Mouse (Mus musculus): Measurements from ENCODE around the gene Lgals7.

DNA sequence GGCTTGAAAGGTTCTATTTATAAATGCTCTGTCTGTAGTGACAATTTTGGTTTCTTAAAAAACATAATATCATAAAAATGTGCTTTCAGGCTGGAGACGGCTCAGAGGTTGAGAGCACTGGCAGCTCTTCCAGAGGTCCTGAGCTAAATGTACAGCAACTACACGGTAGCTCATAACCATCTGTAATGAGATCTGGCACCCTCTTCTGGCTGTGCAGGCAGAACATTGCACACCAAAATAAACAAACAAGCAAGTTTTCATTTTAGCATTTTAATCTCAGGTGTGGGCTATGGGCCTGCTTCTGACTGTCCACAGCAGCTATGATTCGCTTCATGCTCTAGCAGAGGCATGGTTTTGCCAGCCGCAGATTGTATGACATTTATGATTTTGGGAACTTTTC lies 36.3 kb downstream of the Lgals7 start:
- no peak for TF ChIP-seq CTCF (IDR thresholded peaks at IDR 0.05; ENCODE audit: borderline replicate concordance, insufficient read depth, low read depth, low read length)
- TF ChIP-seq POLR2A (IDR thresholded peaks at IDR 0.05; ENCODE audit: borderline replicate concordance, insufficient read depth, low read length): no peak

Measured in cerebellum, adult 2 months (tissue).